Mouse (Mus musculus) kidney, adult 2 months (tissue): ENCODE results near the gene Nid1.
"Not testable (repeated sequence)": the region's sequence is repeated elsewhere in the genome, so short reads cannot be mapped to it uniquely, and the experiment has no call there.

Experiments
- CTCF ChIP-seq: fragments of 200-500 bp; conservative IDR thresholded peaks from 2 replicates; pipeline ENCODE4 v1.5.1; 2011; ENCODE audit warnings: low read depth, mild to moderate bottlenecking, control low read depth, low read length, moderate library complexity, mixed read lengths; ENCODE audit not compliant: insufficient read depth, insufficient read length
- POLR2A ChIP-seq: fragments of 200-500 bp; IDR thresholded peaks from one replicate; pipeline ENCODE4 v1.6.1; 2011; ENCODE audit warnings: low read depth, low read length, control low read depth

GRCm38 (mm10) chr13:13403839-13404238 is 33.5 kb upstream of the Nid1 start:
- not testable (repeated sequence) for TF ChIP-seq CTCF, POLR2A
